Mouse (Mus musculus): ENCODE results near the gene Dnajb14.
"Not testable (repeated sequence)": the region's sequence is repeated elsewhere in the genome, so short reads cannot be mapped to it uniquely, and the experiment has no call there.

Gene Dnajb14

GRCm38 (mm10) chr3:137863330-137864123 lies 3.9 kb upstream of the Dnajb14 start:
- DNase-seq (ENCODE audit: low spot score) = no peak

DNA sequence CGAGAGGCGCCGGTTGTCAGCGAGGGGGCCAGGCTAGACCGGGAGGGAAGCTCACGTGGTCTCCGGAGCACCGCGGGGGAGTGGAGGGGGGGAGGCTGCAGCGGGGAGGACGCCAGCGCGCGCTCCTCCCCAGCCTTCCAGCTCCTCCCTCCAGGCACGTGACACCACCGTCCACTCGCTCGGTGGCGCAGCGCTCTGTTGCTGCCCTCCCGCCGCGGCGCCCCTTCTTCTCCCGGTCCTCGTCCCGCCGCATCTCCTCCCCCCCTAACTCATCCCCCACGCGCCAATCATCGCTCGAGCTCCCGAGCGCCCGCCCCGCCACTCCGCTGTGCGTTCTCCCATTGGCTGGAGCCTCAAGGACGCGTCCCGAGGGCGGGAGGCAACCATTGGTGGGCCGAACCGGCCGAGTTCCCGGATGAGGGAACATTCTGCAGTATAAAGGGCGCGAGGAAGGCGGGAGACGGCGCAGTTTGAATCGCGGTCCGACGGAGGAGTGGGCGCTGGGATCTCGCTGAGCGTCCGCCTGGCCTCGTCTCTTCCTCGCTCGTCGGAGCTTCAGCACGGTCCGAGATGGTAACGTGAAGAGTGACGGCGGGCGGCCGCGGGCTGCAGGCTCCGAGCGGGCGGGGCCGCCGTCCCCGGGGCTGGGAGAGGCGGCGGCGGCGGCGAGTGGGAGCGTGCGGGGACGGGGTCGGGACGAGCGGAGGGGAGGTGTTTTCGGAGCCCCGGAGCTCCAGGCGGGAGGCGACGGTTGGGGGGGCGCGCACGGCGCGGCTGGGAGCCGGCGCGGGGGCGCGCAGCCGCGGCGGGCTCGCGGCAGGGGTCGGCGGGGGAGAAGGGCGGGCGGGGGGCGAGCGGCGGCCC lies 3.1 kb upstream of the Dnajb14 start, which contains the start of gene H2afz:
H2afz (plus strand) TSS at position 364 of the 864 bp plus-strand sequence.
- DNase-seq (ENCODE audit: low spot score) = peak; percentile 99

DNA sequence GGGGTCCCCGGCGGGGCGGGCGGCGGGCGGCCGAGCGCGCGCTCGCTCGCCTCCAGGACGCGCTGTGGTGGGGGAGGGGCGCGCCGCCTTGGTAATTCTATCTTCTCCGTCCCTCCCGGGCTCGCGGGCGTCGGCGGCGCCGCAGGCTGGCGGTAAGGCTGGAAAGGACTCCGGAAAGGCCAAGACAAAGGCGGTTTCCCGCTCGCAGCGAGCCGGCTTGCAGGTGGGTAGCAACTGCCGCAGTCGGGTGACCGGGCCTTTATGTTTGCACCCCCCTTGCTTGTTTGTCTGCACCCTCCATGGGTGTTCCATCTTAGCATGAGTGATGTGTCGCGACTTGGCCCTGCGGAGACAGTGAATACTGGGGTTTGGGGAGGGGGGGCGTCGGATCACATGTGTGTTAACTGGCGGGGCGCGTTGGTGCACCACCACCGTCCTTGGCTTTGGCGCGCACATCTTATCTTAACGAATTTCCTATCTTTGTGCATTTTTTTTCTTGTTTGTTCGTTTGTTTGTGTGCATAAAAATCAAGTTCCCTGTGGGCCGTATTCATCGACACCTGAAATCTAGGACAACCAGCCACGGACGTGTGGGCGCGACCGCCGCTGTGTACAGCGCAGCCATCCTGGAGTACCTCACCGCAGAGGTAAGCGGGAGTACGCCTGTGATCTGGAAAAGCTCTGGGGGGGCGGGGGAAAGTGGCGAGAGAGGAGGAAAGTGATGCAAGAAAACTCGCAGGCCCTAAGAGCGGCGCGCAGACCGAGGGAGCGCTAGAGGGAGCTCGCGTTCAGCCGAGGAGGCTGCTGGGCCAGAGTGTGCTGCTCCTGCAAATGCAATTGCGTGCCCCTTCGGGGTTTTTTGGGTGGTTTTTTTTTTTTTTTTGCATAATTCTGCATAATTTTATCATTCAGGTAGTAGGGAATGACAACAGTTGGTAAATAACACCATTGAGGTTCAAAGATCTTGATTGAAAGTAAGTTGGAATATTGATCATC lies 2.2 kb upstream of the Dnajb14 start:
- DNase-seq (ENCODE audit: low spot score) = peak; percentile 91

GRCm38 (mm10) chr3:137867133-137867436 lies 390 bp upstream of the Dnajb14 start:
- DNase-seq (ENCODE audit: low spot score) = no peak

DNA sequence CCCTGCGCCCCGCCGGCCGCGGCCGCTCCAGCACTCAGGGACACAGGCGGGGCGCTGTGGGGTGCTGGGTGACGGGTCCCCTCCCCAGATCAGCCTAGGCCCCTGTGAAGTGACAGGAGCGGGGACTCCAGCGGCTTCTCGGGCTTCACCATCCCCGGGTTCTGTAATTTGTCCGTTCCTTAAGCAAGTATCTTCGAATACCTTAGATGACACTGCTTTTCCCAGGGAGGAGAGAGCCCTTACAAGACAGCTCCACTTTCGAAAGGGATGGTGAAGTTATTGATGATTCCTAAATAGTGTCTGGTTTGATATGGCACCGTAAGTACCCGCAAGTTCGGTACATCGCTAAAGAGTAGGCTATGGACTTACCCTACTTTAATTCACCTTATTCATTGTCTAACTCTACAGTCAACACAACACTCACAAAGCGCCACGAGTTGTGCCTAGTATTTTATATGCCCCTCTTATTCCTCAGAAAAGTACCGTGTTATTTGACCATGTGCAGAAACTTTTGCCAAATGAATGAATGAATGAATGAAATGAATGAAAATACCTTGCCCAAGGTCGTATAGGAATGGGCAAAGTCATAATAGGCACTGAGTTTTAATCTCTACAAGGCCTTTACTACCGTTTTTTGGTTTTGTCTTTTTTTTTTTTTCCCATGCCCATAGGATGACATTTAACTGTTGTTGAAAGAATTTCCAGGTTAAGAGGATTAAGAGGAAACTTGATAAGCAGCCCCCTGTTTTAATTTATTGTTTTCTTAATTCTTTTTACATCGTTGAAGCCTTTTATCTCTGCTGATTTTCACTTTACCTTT lies 829 bp downstream of the Dnajb14 start:
- no peak for DNase-seq (ENCODE audit: low spot score)

DNA sequence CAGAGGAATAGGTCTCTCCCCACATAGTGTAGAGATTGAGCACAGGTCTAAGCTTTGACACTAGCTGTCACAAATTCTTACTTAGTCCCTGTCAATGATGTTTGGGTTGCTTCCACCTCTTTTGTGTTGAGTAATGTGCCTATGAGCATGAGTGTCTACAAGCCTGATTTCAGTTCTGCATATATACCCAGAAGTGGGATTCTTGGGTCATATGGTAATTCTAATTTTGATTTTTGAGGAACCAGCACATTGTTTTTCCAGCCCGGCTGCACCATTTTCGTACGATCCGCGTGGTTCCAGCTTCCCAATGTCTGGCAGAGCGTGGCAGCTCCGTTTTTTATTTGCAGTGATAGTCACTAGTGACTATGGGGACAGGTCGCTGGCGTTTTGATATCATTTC lies 1.9 kb downstream of the Dnajb14 start:
- no peak for DNase-seq (ENCODE audit: low spot score)

DNA sequence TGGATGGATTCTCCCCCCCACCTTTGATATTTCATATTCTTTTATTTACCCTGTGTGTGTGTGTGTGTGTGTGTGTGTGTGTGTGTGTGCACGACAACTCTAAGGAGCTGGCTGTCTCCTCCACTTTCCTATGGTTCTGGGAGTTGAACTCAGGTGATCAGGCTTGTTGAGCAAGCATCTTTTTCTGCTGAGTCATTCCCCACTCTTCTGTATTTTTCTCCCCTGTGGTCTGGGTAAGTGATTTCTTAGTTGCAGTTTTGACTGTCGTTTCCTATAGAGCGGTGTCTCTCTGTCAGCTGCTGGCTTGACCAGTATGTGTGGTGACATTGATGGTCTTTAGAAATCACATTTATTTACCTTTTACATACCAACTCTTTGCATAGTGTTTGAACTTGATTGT lies 11.8 kb downstream of the Dnajb14 start:
- DNase-seq (ENCODE audit: low spot score) = no peak

DNA sequence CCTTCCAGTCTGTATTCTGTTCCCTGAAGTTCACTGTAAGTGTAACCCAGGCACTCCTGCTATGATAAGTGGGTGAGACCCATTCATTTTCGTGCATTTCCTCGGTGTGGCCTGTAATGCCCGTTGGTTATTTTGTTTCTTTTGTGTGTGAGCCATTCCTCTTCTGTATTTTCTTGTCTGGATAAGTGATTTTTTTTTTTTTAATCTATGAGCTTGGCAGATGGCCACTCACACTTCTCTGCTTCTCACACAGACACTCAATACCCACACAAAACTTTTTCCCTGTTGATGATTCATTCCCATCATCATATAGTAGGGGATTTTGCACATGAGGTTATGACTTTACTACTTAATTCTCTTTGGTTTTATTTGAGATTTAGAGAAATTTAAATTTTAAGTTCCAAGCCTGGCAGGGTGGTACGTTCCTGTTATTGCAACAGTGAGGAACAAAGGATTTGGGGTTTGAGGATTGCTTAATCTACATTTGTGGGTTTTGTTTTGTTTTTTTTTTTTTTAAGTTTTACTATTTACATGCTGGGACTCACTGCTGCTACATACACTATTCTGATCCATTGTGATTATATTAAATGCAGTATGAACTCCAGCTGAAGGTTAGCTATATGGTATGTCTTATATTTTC lies 12.8 kb downstream of the Dnajb14 start:
- no peak for DNase-seq (ENCODE audit: low spot score)

DNA sequence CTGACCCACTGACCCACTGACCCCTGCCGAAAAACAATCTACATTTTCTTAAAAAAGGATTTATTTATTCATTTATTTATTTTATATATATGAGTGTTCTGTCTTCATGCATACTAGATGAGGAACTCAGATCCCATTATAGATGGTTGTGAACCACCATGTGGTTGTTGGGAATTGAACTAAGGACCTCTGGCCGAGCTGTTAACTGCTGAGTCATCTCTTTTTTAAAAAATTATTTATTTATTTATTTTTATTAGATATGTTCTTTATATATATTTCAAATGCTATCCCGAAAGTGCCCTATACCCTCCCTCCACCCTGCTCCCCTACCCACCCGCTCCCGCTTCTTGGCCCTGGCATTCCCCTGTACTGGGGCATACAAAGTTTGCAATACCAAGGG lies 13.6 kb downstream of the Dnajb14 start:
- DNase-seq (ENCODE audit: low spot score) = no peak

DNA sequence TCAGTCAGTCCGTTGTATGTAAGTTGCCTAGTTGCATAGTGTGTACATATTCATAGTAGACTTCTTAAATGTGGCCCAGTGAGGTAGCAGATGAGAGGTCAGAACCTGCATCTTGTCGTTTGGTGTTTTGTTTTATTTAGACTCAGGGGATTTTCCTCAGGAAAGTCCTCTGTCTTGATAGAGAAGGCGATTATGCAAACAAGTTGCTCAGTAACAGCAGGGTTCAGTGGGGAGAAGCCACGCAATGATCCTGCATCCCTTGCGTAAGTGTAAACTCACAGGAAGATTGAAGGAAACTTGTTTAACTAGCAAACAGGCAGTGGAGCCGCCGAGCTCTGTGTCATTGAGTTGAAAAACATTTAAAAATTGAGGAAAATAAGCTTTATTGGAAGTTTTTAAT lies 20.5 kb downstream of the Dnajb14 start:
- DNase-seq (ENCODE audit: low spot score) = no peak

DNA sequence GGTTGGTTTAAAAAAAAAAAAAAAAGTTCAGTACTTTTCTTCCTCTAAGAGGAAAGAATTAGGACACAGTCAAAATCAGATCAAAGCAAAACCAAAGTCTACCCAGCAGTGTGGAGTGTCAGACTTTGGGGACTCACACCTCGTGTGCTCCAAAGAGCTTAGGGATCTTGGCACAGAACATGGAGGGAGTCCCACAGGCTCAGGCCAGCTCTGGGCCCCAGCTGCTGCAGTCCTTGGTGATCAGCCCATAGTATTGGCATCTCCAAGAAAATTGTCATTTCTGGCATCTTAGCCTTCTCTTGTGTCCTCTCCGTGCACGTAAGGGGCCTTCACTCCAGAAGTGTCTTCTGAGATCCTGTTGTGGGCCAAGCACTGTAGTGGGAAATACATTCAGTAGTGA lies 23.6 kb downstream of the Dnajb14 start:
- DNase-seq (ENCODE audit: low spot score) = no peak

DNA sequence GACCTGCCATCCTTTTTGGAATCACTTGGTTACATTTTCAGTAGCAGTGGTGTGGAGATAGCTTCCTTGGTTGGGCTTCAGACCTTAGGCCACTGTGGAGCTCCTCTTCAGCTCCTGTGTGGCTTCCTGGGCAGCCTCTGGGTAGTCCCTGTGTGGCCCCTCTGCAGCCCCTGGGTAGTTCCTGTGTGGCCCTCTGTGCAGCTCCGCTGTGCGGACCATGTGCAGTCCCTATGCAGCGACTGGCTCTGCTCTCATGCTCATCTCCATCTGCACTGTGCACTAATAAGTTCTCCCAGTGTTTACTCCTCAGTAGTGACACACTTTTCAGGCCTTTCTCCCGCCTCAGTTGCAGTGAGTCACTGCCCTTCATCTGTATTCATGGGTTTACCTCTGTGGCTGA lies 24.6 kb downstream of the Dnajb14 start:
- no peak for DNase-seq (ENCODE audit: low spot score)

- DNase-seq (ENCODE audit: low spot score) = no peak
These were observed 26.3 kb downstream of the Dnajb14 start for GRCm38 (mm10) chr3:137893789-137894188.

GRCm38 (mm10) chr3:137895196-137895595 lies 27.7 kb downstream of the Dnajb14 start:
- DNase-seq (ENCODE audit: low spot score) = no peak

DNA sequence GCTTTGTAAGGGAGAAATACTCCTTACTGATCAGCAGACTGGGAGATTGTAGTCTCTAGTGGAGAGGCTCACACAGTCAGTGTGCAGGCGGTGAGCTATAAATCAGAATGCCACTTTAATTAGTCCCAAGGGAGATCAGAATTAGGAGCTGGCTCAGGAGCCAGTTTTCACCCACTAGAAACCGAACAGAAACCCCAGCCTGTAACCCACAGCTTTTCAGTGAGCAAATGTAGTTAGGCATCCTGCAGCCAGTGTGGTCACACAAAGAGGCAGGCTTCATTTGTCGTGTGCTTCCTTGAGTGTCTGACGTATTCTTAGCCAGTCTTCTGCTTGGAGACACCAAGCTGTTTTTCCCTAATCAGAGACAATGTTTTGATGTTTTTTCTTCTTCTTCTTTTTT lies 28.9 kb downstream of the Dnajb14 start:
- DNase-seq (ENCODE audit: low spot score) = no peak

GRCm38 (mm10) chr3:137896867-137897266 lies 29.4 kb downstream of the Dnajb14 start:
- DNase-seq (ENCODE audit: low spot score) = no peak

- DNase-seq (ENCODE audit: low spot score) = no peak
These were observed 30.2 kb downstream of the Dnajb14 start for GRCm38 (mm10) chr3:137897685-137898084.

- no peak for DNase-seq (ENCODE audit: low spot score)
These were observed 32.7 kb downstream of the Dnajb14 start for GRCm38 (mm10) chr3:137900149-137900548.

GRCm38 (mm10) chr3:137913093-137913492 lies 45.6 kb downstream of the Dnajb14 start:
- DNase-seq (ENCODE audit: low spot score) = no peak

- not testable (repeated sequence) for DNase-seq (ENCODE audit: low spot score)
These were observed 47.1 kb downstream of the Dnajb14 start for GRCm38 (mm10) chr3:137914567-137914966.

DNA sequence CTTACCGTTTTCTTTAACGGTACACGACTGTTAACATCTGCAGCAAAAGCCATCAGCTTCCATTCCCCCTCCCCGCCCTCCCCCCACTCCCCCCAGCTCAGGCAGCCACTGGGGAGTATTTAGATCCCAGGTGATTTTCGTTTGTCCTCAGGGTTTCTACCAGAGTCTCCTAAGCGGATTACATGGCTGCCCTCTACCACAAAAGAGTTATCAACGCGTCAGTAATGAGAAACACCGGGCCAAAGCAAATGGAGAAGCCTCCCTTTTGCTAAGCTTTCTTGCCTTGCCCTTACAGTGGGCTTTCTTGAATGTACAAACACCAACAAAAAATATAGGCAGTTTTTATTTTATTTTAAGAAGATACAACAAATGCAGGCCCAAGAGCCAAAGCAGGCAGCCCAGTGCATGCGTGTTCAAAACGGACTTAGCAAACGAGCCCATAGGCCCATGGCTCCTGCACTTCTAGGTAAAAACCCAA lies 50.3 kb downstream of the Dnajb14 start:
- DNase-seq (ENCODE audit: low spot score) = no peak

Measured in urinary bladder, postnatal 14 days (tissue).